Mouse (Mus musculus) adrenal gland, postnatal 36 days (tissue): ENCODE data around the gene Pias4. TPM values are rescaled to one million over a fixed set of nuclear protein-coding genes. Genes with fewer than 3 reads are reported as not detected.
"Not testable (repeated sequence)": the region's sequence is repeated elsewhere in the genome, so short reads cannot be mapped to it uniquely, and the experiment has no call there.

Source experiments
- DNase-seq, 2 experiments: peaks; one replicate each; pipeline ENCODE4 v3.0.0; 2021; ENCODE audit warnings: mixed read lengths in 1 of 2
- total RNA-seq, 2 experiments: library from RNA; stranded (reverse); gene quantifications; 2 replicates each; pipeline ENCODE4 v1.2.3; 2021

Pias4 gene
- total RNA-seq, 2 experiments from 2014 or later, result 26.7 to 28.2 TPM

DNA sequence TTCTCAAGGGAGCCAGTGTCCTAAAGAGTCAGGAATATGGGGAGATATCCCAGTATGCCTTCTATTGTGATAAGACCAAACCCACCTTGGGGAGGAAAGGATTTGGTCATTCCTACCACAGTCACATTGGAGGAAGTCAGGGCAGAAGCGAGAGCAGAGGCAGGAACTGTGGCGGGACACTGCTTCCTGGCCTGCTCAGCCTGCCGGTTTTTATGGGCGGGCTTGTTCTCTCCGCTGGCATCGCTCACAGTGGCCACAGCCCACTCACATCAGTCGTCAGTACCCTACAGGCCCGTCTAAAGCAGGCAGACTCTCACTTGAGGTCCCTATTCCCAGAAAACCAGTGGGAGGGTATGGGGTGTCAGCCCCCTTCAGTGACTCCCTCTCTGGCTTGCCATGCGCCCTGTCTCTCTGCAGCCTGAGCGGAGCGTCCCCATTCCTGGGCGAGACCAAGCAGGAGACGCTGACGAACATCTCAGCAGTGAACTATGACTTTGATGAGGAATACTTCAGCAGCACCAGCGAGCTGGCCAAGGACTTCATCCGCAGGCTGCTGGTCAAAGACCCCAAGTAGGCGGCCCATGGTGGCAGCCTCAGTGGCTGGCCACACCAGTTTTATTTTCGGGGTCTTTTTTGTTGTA lies 23.7 kb upstream of the Pias4 start:
- peak; percentile 15 to 31 for DNase-seq

- DNase-seq, result peak in 1 of 2 experiments; percentile 33
Measured at GRCm38 (mm10) chr10:81190912-81191321, 23.2 kb upstream of the Pias4 start.

- peak; percentile 30 to 37 for DNase-seq
Measured at GRCm38 (mm10) chr10:81190236-81190911, 22.7 kb upstream of the Pias4 start.

DNA sequence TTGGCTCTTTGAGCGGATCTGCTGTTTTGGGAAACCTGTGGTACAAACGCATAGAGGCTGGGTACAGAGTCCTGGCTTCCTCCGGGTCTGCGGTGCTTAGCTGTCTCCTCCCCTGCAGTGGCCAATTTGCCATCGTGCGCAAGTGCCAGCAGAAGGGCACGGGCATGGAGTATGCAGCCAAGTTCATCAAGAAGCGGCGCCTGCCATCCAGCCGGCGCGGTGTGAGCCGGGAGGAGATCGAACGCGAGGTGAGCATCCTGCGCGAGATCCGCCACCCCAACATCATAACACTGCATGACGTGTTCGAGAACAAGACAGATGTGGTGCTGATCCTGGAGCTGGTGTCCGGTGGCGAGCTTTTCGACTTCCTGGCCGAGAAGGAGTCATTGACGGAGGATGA lies 22.1 kb upstream of the Pias4 start:
- DNase-seq, result no peak

DNA sequence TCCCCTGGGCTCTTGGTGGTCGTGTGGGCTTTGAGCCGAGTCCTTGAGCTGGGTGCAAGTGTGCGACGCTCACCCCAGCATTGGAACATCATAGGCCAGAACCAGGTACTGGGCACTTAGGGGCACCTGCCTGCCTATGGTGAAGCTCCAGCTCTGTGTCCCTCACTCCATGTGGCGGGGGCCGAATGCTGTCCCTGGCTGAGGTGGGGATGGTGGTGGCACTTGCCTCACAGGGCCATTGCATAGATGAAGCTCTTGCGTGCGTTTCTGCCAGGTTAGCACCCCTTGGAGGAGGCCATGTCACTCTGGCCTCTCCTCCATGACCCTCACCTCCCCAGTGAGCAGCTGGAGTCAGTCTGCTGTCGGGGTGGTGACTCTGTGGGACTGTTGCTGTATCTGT lies 19.4 kb upstream of the Pias4 start:
- no peak for DNase-seq

- DNase-seq, result no peak
Measured at GRCm38 (mm10) chr10:81184765-81185164, 17.0 kb upstream of the Pias4 start.

DNA sequence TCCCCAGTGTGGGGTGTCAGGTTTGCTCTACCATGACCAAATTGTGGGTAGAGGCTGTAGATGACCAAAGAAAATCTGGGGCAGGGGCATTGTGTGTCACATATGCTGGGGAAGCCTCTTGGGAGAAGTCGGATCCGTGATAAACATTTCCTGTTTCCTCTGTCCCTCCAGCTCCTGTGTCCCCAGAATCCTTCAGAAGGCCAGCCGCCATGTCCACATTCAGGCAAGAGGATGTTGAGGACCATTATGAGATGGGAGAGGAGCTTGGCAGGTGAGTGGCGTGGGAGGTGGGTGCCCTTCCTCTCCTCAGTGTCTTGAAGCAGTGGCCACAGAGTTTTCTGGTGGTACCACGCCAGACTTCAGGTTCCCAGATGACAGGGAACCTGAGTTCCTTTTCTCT lies 16.1 kb upstream of the Pias4 start, which contains the start of gene 4930442H23Rik:
TSS of gene 4930442H23Rik (minus strand) at position 45 of the 400 bp plus-strand sequence.
- no peak for DNase-seq

DNA sequence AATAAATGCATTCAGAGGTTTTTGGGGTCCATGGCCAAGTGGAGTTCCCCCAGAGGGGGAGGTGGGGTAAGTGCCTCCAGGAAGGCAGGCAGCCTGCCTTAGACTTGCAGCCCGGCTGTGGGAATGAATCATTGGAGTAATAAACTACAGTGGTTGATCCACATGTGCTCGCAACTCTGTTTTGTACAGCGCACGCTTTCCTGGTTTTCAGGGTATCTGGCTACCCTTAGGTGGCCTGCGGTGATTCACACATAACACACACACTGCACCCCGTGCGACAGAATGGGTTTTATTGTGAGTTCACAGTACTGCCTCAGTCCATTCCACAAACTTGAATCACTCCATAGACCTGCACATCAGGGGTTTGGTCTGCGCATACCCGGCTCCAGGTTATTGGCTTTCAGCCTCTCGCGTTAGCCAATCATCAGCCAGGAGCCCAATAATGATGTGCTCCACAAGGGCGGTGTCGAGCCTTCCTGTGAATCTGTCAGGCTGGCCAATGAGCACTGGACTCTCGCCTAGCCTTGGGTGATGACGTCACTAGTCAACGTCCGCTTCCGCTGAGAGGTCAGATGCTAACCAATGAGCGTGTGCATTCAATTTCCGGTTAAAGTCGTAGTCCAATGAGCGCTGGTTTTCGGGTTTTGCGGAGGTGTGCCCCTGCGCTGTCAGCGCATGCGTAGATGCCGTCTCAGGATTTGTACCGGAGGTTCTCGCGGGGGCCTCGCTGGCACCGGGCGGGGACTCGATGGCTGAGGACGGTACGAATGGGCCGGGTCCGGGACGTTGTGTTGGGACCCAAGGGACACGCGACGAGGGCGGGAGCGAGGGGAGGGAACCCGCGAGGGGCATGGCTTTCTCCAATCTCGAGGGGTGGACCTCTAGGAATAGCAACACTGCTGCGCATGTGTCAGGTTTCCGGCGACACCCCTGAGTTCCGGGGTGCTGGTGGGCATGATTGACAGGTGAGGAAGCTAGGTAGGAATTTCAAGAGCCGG lies 14.9 kb upstream of the Pias4 start, which contains the start of gene Dapk3:
TSS of gene Dapk3 (plus strand) at position 670 of the 998 bp plus-strand sequence.
- peak; percentile 95 to 96 for DNase-seq

DNA sequence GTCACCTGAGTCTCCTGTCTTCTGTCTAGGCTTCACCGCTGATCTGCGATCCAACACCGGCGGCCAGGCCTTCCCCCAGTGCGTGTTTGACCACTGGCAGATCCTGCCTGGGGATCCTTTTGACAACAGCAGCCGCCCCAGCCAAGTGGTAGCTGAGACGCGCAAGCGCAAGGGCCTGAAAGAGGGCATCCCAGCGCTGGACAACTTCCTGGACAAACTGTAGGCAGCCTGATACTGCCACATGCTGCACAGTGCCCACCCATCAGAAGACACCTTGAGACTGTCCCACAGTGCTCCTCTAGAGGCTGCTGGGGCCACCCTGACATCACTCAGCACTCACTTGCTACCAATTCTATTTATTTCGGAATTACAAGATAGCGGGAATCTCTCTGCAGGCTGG lies 14.1 kb upstream of the Pias4 start:
- DNase-seq, result not testable (repeated sequence)

DNA sequence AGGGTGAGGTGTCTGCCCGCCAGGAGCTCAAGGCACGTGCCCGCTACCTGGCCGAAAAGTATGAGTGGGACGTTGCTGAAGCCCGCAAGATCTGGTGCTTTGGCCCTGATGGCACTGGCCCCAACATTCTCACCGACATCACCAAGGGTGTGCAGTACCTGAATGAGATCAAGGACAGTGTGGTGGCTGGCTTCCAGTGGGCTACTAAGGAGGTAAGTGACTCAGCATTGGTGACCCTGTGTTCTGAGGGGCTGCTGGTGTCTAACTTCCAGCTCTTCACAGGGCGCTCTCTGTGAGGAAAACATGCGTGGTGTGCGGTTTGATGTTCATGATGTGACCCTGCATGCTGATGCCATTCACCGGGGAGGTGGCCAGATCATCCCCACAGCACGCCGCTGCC lies 13.2 kb upstream of the Pias4 start:
- DNase-seq, result no peak

- no peak for DNase-seq
Measured at GRCm38 (mm10) chr10:81179451-81180342, 12.0 kb upstream of the Pias4 start.

DNA sequence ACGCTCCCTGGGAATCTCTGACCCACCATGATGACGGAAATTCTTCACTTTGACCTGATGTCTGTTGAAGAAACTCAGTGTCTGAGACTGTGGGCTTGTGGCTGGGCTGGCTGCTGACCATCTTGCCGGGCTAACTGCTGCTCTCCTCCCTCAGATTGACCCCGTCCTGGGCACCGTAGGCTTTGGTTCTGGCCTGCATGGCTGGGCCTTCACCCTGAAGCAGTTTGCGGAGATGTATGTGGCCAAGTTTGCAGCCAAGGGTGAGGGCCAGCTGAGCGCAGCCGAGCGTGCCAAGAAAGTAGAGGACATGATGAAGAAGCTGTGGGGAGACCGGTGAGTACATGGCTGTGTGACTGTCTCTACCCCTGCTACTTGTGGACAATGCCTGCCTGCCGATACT lies 11.2 kb upstream of the Pias4 start:
- no peak for DNase-seq

- DNase-seq, result no peak
Measured at GRCm38 (mm10) chr10:81177958-81178712, 10.4 kb upstream of the Pias4 start.

DNA sequence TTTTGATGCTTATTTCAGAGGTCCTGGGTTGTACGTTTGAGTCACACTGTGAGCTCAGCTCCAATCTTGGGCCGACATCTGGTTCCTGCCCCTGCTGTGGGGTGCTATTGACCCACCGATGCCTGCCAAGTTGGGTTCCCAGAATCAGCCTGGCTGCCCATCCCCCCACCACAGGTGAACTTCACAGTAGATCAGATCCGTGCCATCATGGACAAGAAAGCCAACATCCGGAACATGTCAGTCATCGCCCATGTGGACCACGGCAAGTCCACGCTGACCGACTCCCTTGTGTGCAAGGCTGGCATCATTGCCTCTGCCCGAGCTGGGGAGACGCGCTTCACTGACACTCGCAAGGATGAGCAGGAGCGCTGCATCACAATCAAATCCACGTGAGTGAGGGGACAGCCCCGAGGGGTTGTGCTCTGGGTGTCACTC lies 9.8 kb upstream of the Pias4 start:
- peak; percentile 52 to 64 for DNase-seq

DNA sequence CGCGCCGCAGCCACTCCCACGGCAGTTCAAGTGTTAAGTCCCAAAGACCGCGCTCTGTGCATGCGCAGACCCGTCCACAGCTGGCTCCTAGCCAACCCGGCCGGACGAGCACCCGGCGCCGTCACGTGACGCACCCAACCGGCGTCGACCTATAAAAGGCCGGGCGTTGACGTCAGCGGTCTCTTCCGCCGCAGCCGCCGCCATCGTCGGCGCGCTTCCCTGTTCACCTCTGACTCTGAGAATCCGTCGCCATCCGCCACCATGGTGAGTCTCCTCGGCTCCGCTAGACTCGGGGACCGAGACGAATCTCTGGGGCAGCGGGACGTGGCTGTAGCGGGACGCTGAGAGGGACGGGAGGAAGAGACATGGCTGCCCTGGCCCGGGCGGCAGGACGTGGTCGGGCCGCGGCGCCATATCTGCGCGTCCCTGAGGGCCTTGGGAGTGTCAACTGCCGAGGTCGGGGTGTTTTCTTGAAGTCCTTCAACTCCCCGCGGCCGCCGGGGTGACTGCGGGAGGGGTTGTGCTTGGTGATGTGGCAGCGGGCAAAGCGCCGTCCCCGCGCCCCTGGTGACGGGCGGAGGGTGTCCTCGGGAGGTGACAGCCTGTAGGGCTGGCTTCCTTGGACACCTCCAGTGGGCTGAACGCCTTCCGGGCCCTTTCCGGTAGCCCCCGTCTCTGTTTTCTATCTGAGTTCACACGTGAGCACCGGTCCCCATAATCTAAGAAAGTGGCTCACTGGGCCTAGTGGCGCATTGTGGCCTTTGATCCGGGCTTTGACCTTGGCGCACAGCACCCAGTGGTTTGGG lies 8.9 kb upstream of the Pias4 start, which contains the start of gene Eef2:
TSS of gene Eef2 (plus strand) at position 166 of the 806 bp plus-strand sequence.
- DNase-seq, result peak; percentile 99 to 100

GRCm38 (mm10) chr10:81175936-81176465 lies 8.3 kb upstream of the Pias4 start:
- peak in 1 of 2 experiments; percentile 68 for DNase-seq

GRCm38 (mm10) chr10:81175345-81175701 lies 7.6 kb upstream of the Pias4 start:
- not testable (repeated sequence) for DNase-seq

DNA sequence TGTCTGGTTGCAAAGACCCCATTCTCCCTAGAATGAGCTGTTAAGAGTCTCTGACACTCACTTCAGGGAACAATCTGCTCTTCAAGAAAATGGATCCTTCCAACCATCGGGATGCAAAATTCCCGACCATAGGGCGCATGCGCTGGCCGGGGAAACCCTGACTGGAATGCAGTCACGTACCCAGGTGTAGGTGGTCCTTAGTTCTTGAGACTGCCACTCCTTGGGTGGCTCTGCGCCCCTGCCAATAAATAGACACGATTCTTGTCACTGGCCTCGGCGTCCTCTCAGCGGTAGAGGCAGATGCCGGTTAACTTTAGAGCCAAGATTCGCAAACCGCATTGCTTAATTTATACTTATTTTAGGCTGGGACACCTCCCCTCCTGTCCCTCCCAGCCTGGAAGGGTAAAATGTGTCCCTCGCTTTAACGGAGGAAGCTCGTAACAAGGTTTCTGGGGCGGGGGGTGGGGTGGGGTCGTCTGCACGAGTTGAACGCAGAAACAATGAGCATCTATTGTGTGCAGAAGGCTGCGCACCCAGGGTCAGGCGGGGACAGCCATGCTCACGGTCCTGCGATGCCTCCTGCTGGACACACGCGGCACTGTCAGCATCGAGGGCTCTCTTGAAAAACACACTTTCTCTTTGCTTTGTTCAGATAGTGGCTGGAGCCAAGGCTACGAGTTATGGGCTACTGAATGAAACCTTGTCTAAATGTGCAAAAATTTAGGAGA lies 7.1 kb upstream of the Pias4 start:
- peak; percentile 91 for DNase-seq

DNA sequence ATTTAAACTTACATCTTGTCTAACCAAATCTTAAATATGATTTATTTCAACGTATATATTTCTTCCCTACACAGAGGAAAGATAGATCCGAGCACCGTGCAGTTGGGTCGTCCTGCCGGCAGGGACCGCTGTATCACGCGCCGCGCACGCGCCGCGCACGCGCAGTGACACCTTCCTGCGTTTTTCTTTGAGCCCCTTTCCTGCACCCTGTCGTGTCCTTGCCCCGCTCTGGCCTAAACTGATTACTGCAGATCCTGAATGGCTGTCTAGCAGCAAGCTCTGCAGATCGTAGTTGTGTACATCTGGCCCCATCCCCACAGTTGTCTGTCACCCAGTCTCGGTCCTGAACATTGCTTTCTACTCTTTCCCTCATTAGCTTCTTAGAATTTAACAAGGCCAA lies 5.4 kb upstream of the Pias4 start:
- peak; percentile 88 for DNase-seq
